25 mouse cellular contexts compared by ENCODE assay signal in genomic region chr12:86129005-86129404, GRCm38 (mm10). TPM values are rescaled to one million over a fixed set of nuclear protein-coding genes. Genes with fewer than 3 reads are reported as not detected.
A peak's percentile ranks its signal among the peaks of the same experiment; 100 is the strongest.
DNase-seq lines count a peak whose midpoint lies in the region; ATAC-seq lines count a peak whose summit lies in the region.
"Had no signal": no experiment of that assay in that cellular context is flagged by ENCODE, and none has a peak within 500 bp of the region (broad histone marks: within the 10 kb centered on the region; RNA-seq: fewer than 3 reads in every experiment).

No protein-coding gene starts in this region.

- WGBS in heart, embryonic 13.5 days, result 75% methylated on average over 8 of the region's 8 CpGs
- 91% methylated on average over 8 of the region's 8 CpGs for WGBS in forebrain, embryonic 10.5 days
- 89% methylated on average over 8 of the region's 8 CpGs for WGBS in midbrain, embryonic 10.5 days

- peak overlapping the region; percentile 30; the same call in 1 of the 2 replicates for H3K9ac ChIP-seq in heart, embryonic 13.5 days
- H3K9ac ChIP-seq: forebrain, postnatal 0 days; hindbrain, embryonic 14.5 days; kidney, embryonic 15.5 days; limb, embryonic 15.5 days; liver, embryonic 13.5 days; midbrain, embryonic 15.5 days had no signal

- H3K36me3 ChIP-seq in heart, embryonic 13.5 days, result peaks cover 8% of the 10 kb centered on the region; the same call in 1 of the 2 replicates
- H3K36me3 ChIP-seq in forebrain, embryonic 10.5 days (replicated peaks), result no peaks in the 10 kb centered on the region
- H3K36me3 ChIP-seq in midbrain, embryonic 10.5 days, result no peaks in the 10 kb centered on the region
- H3K36me3 ChIP-seq: kidney, embryonic 15.5 days; limb, embryonic 10.5 days; limb, embryonic 15.5 days; liver, embryonic 13.5 days; midbrain, embryonic 15.5 days had no signal

- no peak overlapping the region for H3K27ac ChIP-seq in heart, embryonic 13.5 days (replicated peaks)
- H3K27ac ChIP-seq in forebrain, embryonic 10.5 days, result no peak overlapping the region
- H3K27ac ChIP-seq in midbrain, embryonic 10.5 days (replicated peaks), result no peak overlapping the region
- H3K27ac ChIP-seq: hindbrain, embryonic 14.5 days; kidney, embryonic 15.5 days; limb, embryonic 10.5 days; limb, embryonic 15.5 days; liver, embryonic 13.5 days; midbrain, embryonic 15.5 days had no signal

- no peak overlapping the region for H3K4me2 ChIP-seq in heart, embryonic 13.5 days
- H3K4me2 ChIP-seq: hindbrain, embryonic 14.5 days; kidney, embryonic 15.5 days; limb, embryonic 15.5 days; liver, embryonic 13.5 days; midbrain, embryonic 15.5 days had no signal

- no peak for ATAC-seq in heart, embryonic 13.5 days (ENCODE audit: extremely low read depth, insufficient number of reproducible peaks, low FRiP score, low TSS enrichment)
- ATAC-seq: activated CD4-positive, CD25-positive, alpha-beta regulatory T cell, adult 4 months; forebrain, postnatal 0 days; intestine, postnatal 0 days; midbrain, embryonic 15.5 days had no signal

- no peak for DNase-seq in heart, postnatal 4 days
- DNase-seq in ES-CJ7 (ENCODE audit: low read depth, low spot score), result peak; percentile 11
- peak; percentile 36 for DNase-seq in ZHBTc4 (ENCODE audit: low read depth, low spot score)
- no peak for DNase-seq in layer of hippocampus, adult 18-20 months (ENCODE audit: low spot score in 2 of 2)
- no peak for DNase-seq in forebrain, embryonic 10.5 days (ENCODE audit: extremely low spot score, low spot score)
- DNase-seq in midbrain, embryonic 10.5 days (ENCODE audit: low spot score), result no peak
- DNase-seq: adrenal gland, adult 8-10 months; cerebellum, adult 8-10 months; cerebellum, postnatal 25 days; forebrain, postnatal 0 days; gastrocnemius, postnatal 10 days; heart, postnatal 36 days; liver, embryonic 13.5 days; lung, postnatal 10 days; spleen, adult 18-20 months; thymus, postnatal 14 days had no signal

- peaks cover 16% of the 10 kb centered on the region for H3K4me1 ChIP-seq in heart, embryonic 13.5 days
- no peaks in the 10 kb centered on the region for H3K4me1 ChIP-seq in forebrain, embryonic 10.5 days
- H3K4me1 ChIP-seq in midbrain, embryonic 10.5 days, result no peaks in the 10 kb centered on the region
- H3K4me1 ChIP-seq: liver, embryonic 13.5 days; midbrain, embryonic 15.5 days had no signal

- no peaks in the 10 kb centered on the region for H3K27me3 ChIP-seq in heart, embryonic 13.5 days (replicated peaks)
- H3K27me3 ChIP-seq in forebrain, embryonic 10.5 days (ENCODE audit: poor library complexity, severe bottlenecking), result no peaks in the 10 kb centered on the region
- no peaks in the 10 kb centered on the region for H3K27me3 ChIP-seq in midbrain, embryonic 10.5 days (ENCODE audit: low read depth, poor library complexity, severe bottlenecking)
- H3K27me3 ChIP-seq: kidney, embryonic 15.5 days; limb, embryonic 15.5 days; liver, embryonic 13.5 days; midbrain, embryonic 15.5 days had no signal

- no peaks in the 10 kb centered on the region for H3K9me3 ChIP-seq in heart, embryonic 13.5 days
- no peaks in the 10 kb centered on the region for H3K9me3 ChIP-seq in forebrain, embryonic 10.5 days
- H3K9me3 ChIP-seq in midbrain, embryonic 10.5 days (replicated peaks), result no peaks in the 10 kb centered on the region
- H3K9me3 ChIP-seq: kidney, embryonic 15.5 days; limb, embryonic 10.5 days; limb, embryonic 15.5 days; liver, embryonic 13.5 days; midbrain, embryonic 15.5 days had no signal

- H3K4me3 ChIP-seq in heart, embryonic 13.5 days, result no peak overlapping the region
- no peak overlapping the region for H3K4me3 ChIP-seq in forebrain, embryonic 10.5 days
- no peak overlapping the region for H3K4me3 ChIP-seq in midbrain, embryonic 10.5 days
- H3K4me3 ChIP-seq: kidney, embryonic 15.5 days; limb, embryonic 10.5 days; limb, embryonic 15.5 days; liver, embryonic 13.5 days; midbrain, embryonic 15.5 days had no signal

RNA-seq across cellular contexts. Expression of gene Ift43, which starts 46.7 kb away (rescaled TPM):
- 108 and 118 TPM in 2 replicates for polyA plus RNA-seq in heart, embryonic 13.5 days (2015; fragmentation: Nextera tagmentation; extraction: Ambion mirVana)
- total RNA-seq in heart, postnatal 4 days (2021), result 10 to 100 TPM; 42.8 to 45.3 TPM
- total RNA-seq in layer of hippocampus, adult 18-20 months (2021), result 10 to 100 TPM; 13.9 to 15.0 TPM
- 73.7 and 77.5 TPM in 2 replicates for polyA plus RNA-seq in forebrain, embryonic 10.5 days (2016; fragmentation: Nextera tagmentation; extraction: Ambion mirVana)
- 83.8 and 88.9 TPM in 2 replicates for polyA plus RNA-seq in midbrain, embryonic 10.5 days (2016; fragmentation: Nextera tagmentation; extraction: Ambion mirVana)
- total RNA-seq: neutrophil, adult 5-6 weeks had no signal

RNA-seq across cellular contexts. Expression of gene Tgfb3, which starts 50.2 kb away (rescaled TPM):
- 23.7 TPM in 2 replicates for polyA plus RNA-seq in heart, embryonic 13.5 days (2015; fragmentation: Nextera tagmentation; extraction: Ambion mirVana)
- total RNA-seq in heart, postnatal 4 days (2021), result 10 to 100 TPM; 18.6 to 19.2 TPM
- total RNA-seq in layer of hippocampus, adult 18-20 months (2021), result 10 to 100 TPM; 18.8 to 19.4 TPM
- 5.7 and 6.1 TPM in 2 replicates for polyA plus RNA-seq in forebrain, embryonic 10.5 days (2016; fragmentation: Nextera tagmentation; extraction: Ambion mirVana)
- 5.8 and 7.3 TPM in 2 replicates for polyA plus RNA-seq in midbrain, embryonic 10.5 days (2016; fragmentation: Nextera tagmentation; extraction: Ambion mirVana)

Comparison
In these comparisons a context has a peak if more than half of its experiments do, and no peak if none do; other contexts are left out.
1. DNase-seq: peak in ES-CJ7 (single experiment) and ZHBTc4 (single experiment); none in heart, postnatal 4 days (single experiment), layer of hippocampus, adult 18-20 months (0 of 2), forebrain, embryonic 10.5 days (single experiment) and midbrain, embryonic 10.5 days (single experiment).